15 mouse cellular contexts compared by ENCODE assay signal in the genomic region with DNA sequence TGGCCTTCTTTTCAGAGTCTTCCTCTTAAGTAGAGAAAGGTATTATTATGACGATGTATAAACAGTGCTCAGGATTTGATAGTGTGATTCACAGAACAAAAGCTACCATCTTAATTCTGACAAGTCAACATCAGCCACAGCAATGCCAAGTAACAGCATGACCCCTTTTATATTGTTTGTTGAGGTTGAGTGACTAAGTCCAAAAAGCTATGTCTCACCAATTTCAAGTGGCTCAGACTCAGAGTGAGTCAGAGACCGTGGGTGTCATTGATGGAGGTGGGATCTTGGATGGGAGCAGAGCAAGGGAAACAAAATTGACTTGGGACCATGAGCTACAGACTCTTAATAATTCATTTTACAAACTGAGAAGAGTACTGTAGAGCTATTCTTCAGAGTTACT.
"Had no signal": no experiment of that assay in that cellular context is flagged by ENCODE, and none has a peak within 500 bp of the region (broad histone marks: within the 10 kb centered on the region; RNA-seq: fewer than 3 reads in every experiment).

No protein-coding gene starts in this region.

- H3K27ac ChIP-seq: kidney, postnatal 0 days; limb, embryonic 13.5 days; liver, embryonic 15.5 days; macrophage; midbrain, embryonic 15.5 days had no signal

- H3K4me3 ChIP-seq: limb, embryonic 13.5 days; liver, embryonic 15.5 days; megakaryocyte, embryonic 14.5 days; midbrain, embryonic 15.5 days had no signal

- H3K4me1 ChIP-seq: liver, embryonic 15.5 days had no signal

- DNase-seq: kidney, adult 9 months; kidney, postnatal 36 days; layer of hippocampus, adult 9-11 months; layer of hippocampus, postnatal 36 days; left cerebral cortex, postnatal 4 days; lung, adult 2 months; lung, postnatal 10 days; right cerebral cortex, postnatal 14 days; thymus, postnatal 36 days had no signal
